Mouse (Mus musculus) heart, embryonic 11.5 days (tissue): ENCODE data around the gene Ift57. TPM values are rescaled to one million over a fixed set of nuclear protein-coding genes. Genes with fewer than 3 reads are reported as not detected.
A peak's percentile ranks its signal among the peaks of the same experiment; 100 is the strongest.

Source experiments
- ATAC-seq: fragments of 200-750 bp; cut with Nextera tagmentation; replicated peaks from 2 replicates; pipeline ENCODE4 v1.8.0; 2017; ENCODE audit warnings: moderate library complexity; ENCODE audit not compliant: insufficient number of reproducible peaks, low FRiP score, low TSS enrichment
- H3K27ac ChIP-seq: fragments of 300-500 bp; sonication (generic); 2 replicates; pipeline ENCODE4 v1.5.1; 2014; ENCODE audit warnings: mild to moderate bottlenecking, low read depth, low read length
- H3K27me3 ChIP-seq: fragments of 300-500 bp; sonication (generic); 2 replicates; pipeline ENCODE4 v1.6.1; 2014; ENCODE audit warnings: mild to moderate bottlenecking, low read length, mixed read lengths; ENCODE audit not compliant: control insufficient read depth, insufficient read depth
- H3K36me3 ChIP-seq: fragments of 300-500 bp; sonication (generic); 2 replicates; pipeline ENCODE4 v1.6.1; 2014; ENCODE audit warnings: mild to moderate bottlenecking, low read length, moderate library complexity, mixed read lengths; ENCODE audit not compliant: control insufficient read depth, insufficient read depth
- H3K4me1 ChIP-seq: fragments of 300-500 bp; sonication (generic); 2 replicates; pipeline ENCODE4 v1.6.1; 2014; ENCODE audit warnings: low read length; ENCODE audit not compliant: control insufficient read depth, insufficient read depth
- H3K4me2 ChIP-seq: fragments of 300-500 bp; sonication (generic); 2 replicates; pipeline ENCODE4 v1.6.1; 2014; ENCODE audit warnings: mild to moderate bottlenecking, moderate library complexity
- H3K4me3 ChIP-seq: fragments of 300-500 bp; sonication (generic); 2 replicates; pipeline ENCODE4 v1.5.1; 2014; ENCODE audit warnings: low read depth, low read length
- H3K9ac ChIP-seq: fragments of 300-500 bp; sonication (generic); 2 replicates; pipeline ENCODE4 v1.6.1; 2014; ENCODE audit warnings: mild to moderate bottlenecking, low read depth, low read length, moderate library complexity
- H3K9me3 ChIP-seq: fragments of 300-500 bp; sonication (generic); replicated peaks from 2 replicates; pipeline ENCODE4 v1.6.1; 2016; ENCODE audit warnings: low read length; ENCODE audit not compliant: control insufficient read depth
- WGBS: fragments of 180-500 bp; shearing (Covaris S2); extraction: QIAGEN DNeasy Blood & Tissue Kit; methylation state at CpG from one replicate; pipeline ENCODE4 v1.1.7; 2014; ENCODE audit not compliant: insufficient replicate concordance; 5-methylcytosine and 5-hydroxymethylcytosine counted together
- polyA plus RNA-seq: library from polyadenylated mRNA; unstranded; fragments of >200 nt; fragmentation: Nextera tagmentation; extraction: Ambion mirVana; gene quantifications from 2 replicates; pipeline ENCODE4 v1.2.1, GENCODE M21; 2014

Gene Ift57
- polyA plus RNA-seq = 14.6 and 18.0 TPM in 2 replicates

GRCm38 (mm10) chr16:49698620-49699525 is at the start of gene Ift57:
Gene Ift57 (plus strand): TSS chr16:49699233.
- peak; percentile 100 for ATAC-seq
- Histone ChIP-seq H3K4me1 (peaks cover 2% of the 10 kb centered on the region; the same call in 1 of the 2 replicates), H3K4me2 (peak within 1 kb of the TSS; percentile 88), H3K9me3 (no peaks in the 10 kb centered on the region), H3K4me3 (peak within 1 kb of the TSS; percentile 71), H3K9ac (peak within 1 kb of the TSS; percentile 74), H3K27ac (peak within 1 kb of the TSS; percentile 38), H3K27me3 (no peaks in the 10 kb centered on the region), H3K36me3 (no peaks in the 10 kb centered on the region)
- 2% methylated on average over 53 of the region's 53 CpGs for WGBS

- ATAC-seq = no peak
- Histone ChIP-seq H3K4me2 (no peak overlapping the region), H3K4me1 (no peaks in the 10 kb centered on the region), H3K27ac (no peak overlapping the region), H3K9ac (no peak overlapping the region), H3K9me3 (no peaks in the 10 kb centered on the region), H3K27me3 (no peaks in the 10 kb centered on the region), H3K36me3 (no peaks in the 10 kb centered on the region), H3K4me3 (no peak overlapping the region)
- 86% methylated on average over 4 of the region's 4 CpGs for WGBS
Measured at GRCm38 (mm10) chr16:49657182-49657581, 41.9 kb upstream of the Ift57 start.

- no peak for ATAC-seq
- Histone ChIP-seq H3K4me1 (no peaks in the 10 kb centered on the region), H3K4me3 (no peak overlapping the region), H3K4me2 (no peak overlapping the region), H3K36me3 (no peaks in the 10 kb centered on the region), H3K27me3 (no peaks in the 10 kb centered on the region), H3K9me3 (no peaks in the 10 kb centered on the region), H3K27ac (no peak overlapping the region), H3K9ac (no peak overlapping the region)
- WGBS = 62% methylated on average over 5 of the region's 5 CpGs
Measured at GRCm38 (mm10) chr16:49658029-49658428, 41.0 kb upstream of the Ift57 start.

- no peaks in the 10 kb centered on the region for H3K36me3 ChIP-seq
- H3K4me3 ChIP-seq = no peak overlapping the region
- no peak overlapping the region for H3K9ac ChIP-seq
- no peaks in the 10 kb centered on the region for H3K4me1 ChIP-seq
- 51% methylated on average over 2 of the region's 2 CpGs for WGBS
- H3K9me3 ChIP-seq = no peaks in the 10 kb centered on the region
- H3K4me2 ChIP-seq = no peak overlapping the region
- ATAC-seq = no peak
- H3K27ac ChIP-seq = no peak overlapping the region
- H3K27me3 ChIP-seq = no peaks in the 10 kb centered on the region
Measured at GRCm38 (mm10) chr16:49659131-49659530, 39.9 kb upstream of the Ift57 start.

GRCm38 (mm10) chr16:49660111-49660510 is 38.9 kb upstream of the Ift57 start:
- Histone ChIP-seq H3K4me2 (no peak overlapping the region), H3K36me3 (no peaks in the 10 kb centered on the region), H3K4me3 (no peak overlapping the region), H3K4me1 (no peaks in the 10 kb centered on the region), H3K27me3 (no peaks in the 10 kb centered on the region), H3K27ac (no peak overlapping the region), H3K9me3 (no peaks in the 10 kb centered on the region), H3K9ac (no peak overlapping the region)
- no peak for ATAC-seq
- 77% methylated on average over 3 of the region's 3 CpGs for WGBS

- 82% methylated on average over 6 of the region's 6 CpGs for whole genome bisulfite sequencing
- Histone ChIP-seq H3K27ac (no peak overlapping the region), H3K9me3 (no peaks in the 10 kb centered on the region), H3K4me1 (no peaks in the 10 kb centered on the region), H3K36me3 (no peaks in the 10 kb centered on the region), H3K4me3 (no peak overlapping the region), H3K27me3 (no peaks in the 10 kb centered on the region), H3K4me2 (no peak overlapping the region), H3K9ac (no peak overlapping the region)
- no peak for ATAC-seq
Measured at GRCm38 (mm10) chr16:49662201-49662600, 36.8 kb upstream of the Ift57 start.

- WGBS = 85% methylated on average over 7 of the region's 7 CpGs
Measured at GRCm38 (mm10) chr16:49664677-49665076, 34.4 kb upstream of the Ift57 start.

GRCm38 (mm10) chr16:49679666-49680065 is 19.4 kb upstream of the Ift57 start:
- Histone ChIP-seq H3K4me2 (no peak overlapping the region), H3K27ac (no peak overlapping the region), H3K36me3 (no peaks in the 10 kb centered on the region), H3K4me1 (no peaks in the 10 kb centered on the region), H3K27me3 (no peaks in the 10 kb centered on the region), H3K9me3 (no peaks in the 10 kb centered on the region), H3K9ac (no peak overlapping the region), H3K4me3 (no peak overlapping the region)
- no peak for ATAC-seq
- WGBS = 65% methylated on average over 6 of the region's 6 CpGs

More at GRCm38 (mm10) chr16:49664677-49665076, 34.4 kb upstream of the Ift57 start:
- Histone ChIP-seq H3K4me2 (no peak overlapping the region), H3K4me1 (no peaks in the 10 kb centered on the region), H3K4me3 (no peak overlapping the region), H3K36me3 (no peaks in the 10 kb centered on the region), H3K9me3 (no peaks in the 10 kb centered on the region), H3K9ac (no peak overlapping the region), H3K27ac (no peak overlapping the region), H3K27me3 (no peaks in the 10 kb centered on the region)
- no peak for ATAC-seq

GRCm38 (mm10) chr16:49684961-49685360 is 14.1 kb upstream of the Ift57 start:
- no peak overlapping the region for H3K9ac ChIP-seq
- no peak overlapping the region for H3K4me2 ChIP-seq
- H3K36me3 ChIP-seq = no peaks in the 10 kb centered on the region
- WGBS = 88% methylated on average over 4 of the region's 4 CpGs
- no peak overlapping the region for H3K27ac ChIP-seq
- ATAC-seq = no peak
- no peaks in the 10 kb centered on the region for H3K9me3 ChIP-seq
- H3K27me3 ChIP-seq = no peaks in the 10 kb centered on the region
- no peak overlapping the region for H3K4me3 ChIP-seq
- H3K4me1 ChIP-seq = no peaks in the 10 kb centered on the region
